Mouse (Mus musculus) heart, embryonic 14.5 days (tissue): Measurements from ENCODE around the gene Mgat4e. TPM values are rescaled to one million over a fixed set of nuclear protein-coding genes. Genes with fewer than 3 reads are reported as not detected.
"Not testable (repeated sequence)": the region's sequence is repeated elsewhere in the genome, so short reads cannot be mapped to it uniquely, and the experiment has no call there.

Source experiments
- ATAC-seq: fragments of 200-750 bp; cut with Nextera tagmentation; 2 replicates; pipeline ENCODE4 v1.8.0; 2017; ENCODE audit warnings: low read depth, moderate TSS enrichment; ENCODE audit not compliant: insufficient number of reproducible peaks, insufficient read depth, low FRiP score
- H3K27ac ChIP-seq, 2 experiments: fragments of 200-500 bp in 1 of 2; fragments of 300-500 bp in 1 of 2; sonication (generic) in 1 of 2; replicated peaks in 1 of 2; 2 replicates each; pipeline ENCODE4 v1.5.1; 2012 to 2014; ENCODE audit warnings: low read depth in 2 of 2, low read length in 2 of 2, control low read depth in 1 of 2, mild to moderate bottlenecking in 1 of 2, mixed read lengths in 1 of 2; ENCODE audit not compliant: control insufficient read depth in 1 of 2, insufficient read depth in 1 of 2
- H3K27me3 ChIP-seq: fragments of 300-500 bp; sonication (generic); 2 replicates; pipeline ENCODE4 v1.6.1; 2014; ENCODE audit warnings: mild to moderate bottlenecking, low read length, control low read depth; ENCODE audit not compliant: control insufficient read depth, insufficient read depth
- H3K36me3 ChIP-seq: fragments of 300-500 bp; sonication (generic); 2 replicates; pipeline ENCODE4 v1.6.1; 2014; ENCODE audit warnings: mild to moderate bottlenecking, control low read depth, low read length, mixed read lengths; ENCODE audit not compliant: control insufficient read depth, insufficient read depth
- H3K4me1 ChIP-seq, 2 experiments: fragments of 200-500 bp in 1 of 2; fragments of 300-500 bp in 1 of 2; sonication (generic) in 1 of 2; 2 replicates each; pipeline ENCODE4 v1.6.1; 2012 to 2014; ENCODE audit warnings: low read length in 2 of 2, control low read depth in 1 of 2, mixed read lengths in 1 of 2; ENCODE audit not compliant: control insufficient read depth in 2 of 2, insufficient read depth in 2 of 2
- H3K4me2 ChIP-seq: fragments of 300-500 bp; sonication (generic); 2 replicates; pipeline ENCODE4 v1.6.1; 2014; ENCODE audit warnings: mild to moderate bottlenecking, low read length
- H3K4me3 ChIP-seq, 2 experiments: fragments of 200-500 bp in 1 of 2; fragments of 300-500 bp in 1 of 2; sonication (generic) in 1 of 2; 2 replicates each; pipeline ENCODE4 v1.5.1; 2012 to 2014; ENCODE audit warnings: low read length in 2 of 2, mild to moderate bottlenecking in 2 of 2, control low read depth in 1 of 2, low read depth in 1 of 2, moderate library complexity in 1 of 2; ENCODE audit not compliant: control insufficient read depth in 1 of 2, insufficient read depth in 1 of 2
- H3K9ac ChIP-seq: fragments of 300-500 bp; sonication (generic); 2 replicates; pipeline ENCODE4 v1.6.1; 2014; ENCODE audit warnings: mild to moderate bottlenecking, low read length
- H3K9me3 ChIP-seq: fragments of 300-500 bp; sonication (generic); 2 replicates; pipeline ENCODE4 v1.6.1; 2016; ENCODE audit warnings: low read length, control low read depth; ENCODE audit not compliant: control insufficient read depth
- WGBS: fragments of 180-500 bp; shearing (Covaris S2); extraction: QIAGEN DNeasy Blood & Tissue Kit; methylation state at CpG from one replicate; pipeline ENCODE4 v1.1.7; 2014; 5-methylcytosine and 5-hydroxymethylcytosine counted together
- polyA plus RNA-seq: library from polyadenylated mRNA; unstranded; fragments of >200 nt; fragmentation: Nextera tagmentation; extraction: Ambion mirVana; gene quantifications from 2 replicates; pipeline ENCODE4 v1.2.1, GENCODE M21; 2014

Gene Mgat4e
- polyA plus RNA-seq, 1 experiment from 2014 or later: not detected

GRCm38 (mm10) chr1:134555240-134555870, 5.9 kb upstream of the Mgat4e start:
- Histone ChIP-seq H3K27ac (no peak overlapping the region), H3K4me2 (peak overlapping the region; percentile 98), H3K4me3 (peak overlapping the region in 1 of 2 experiments; percentile 74; a peak in 2 of 4 replicates), H3K9ac (no peak overlapping the region), H3K4me1 (peaks cover 8 to 10% of the 10 kb centered on the region in 2 experiments; a peak in 2 of 4 replicates), H3K9me3 (no peaks in the 10 kb centered on the region), H3K36me3 (no peaks in the 10 kb centered on the region), H3K27me3 (0 out of 2 replicates have a peak, but pooled peaks cover 3% of the 10 kb centered on the region)
- WGBS: 30% methylated on average over 13 of the region's 13 CpGs
- no peak for ATAC-seq

GRCm38 (mm10) chr1:134552396-134552795, 2.9 kb upstream of the Mgat4e start:
- no peaks in the 10 kb centered on the region for H3K36me3 ChIP-seq
- H3K4me3 ChIP-seq: no peak overlapping the region
- no peaks in the 10 kb centered on the region for H3K9me3 ChIP-seq
- WGBS: 46% methylated on average over 3 of the region's 3 CpGs
- 0 out of 2 replicates have a peak, but pooled peaks cover 3% of the 10 kb centered on the region for H3K27me3 ChIP-seq
- no peak overlapping the region for H3K4me2 ChIP-seq
- no peak for ATAC-seq
- peaks cover 8 to 10% of the 10 kb centered on the region in 2 experiments; a peak in 2 of 4 replicates for H3K4me1 ChIP-seq
- no peak overlapping the region for H3K9ac ChIP-seq
- H3K27ac ChIP-seq: no peak overlapping the region

GRCm38 (mm10) chr1:134551869-134552268, 2.4 kb upstream of the Mgat4e start:
- Histone ChIP-seq H3K9me3 (no peaks in the 10 kb centered on the region), H3K4me2 (no peak overlapping the region), H3K4me1 (peaks cover 4 to 10% of the 10 kb centered on the region in 2 experiments; a peak in 2 of 4 replicates), H3K27me3 (0 out of 2 replicates have a peak, but pooled peaks cover 3% of the 10 kb centered on the region), H3K27ac (no peak overlapping the region), H3K4me3 (no peak overlapping the region), H3K9ac (no peak overlapping the region), H3K36me3 (no peaks in the 10 kb centered on the region)
- 75% methylated on average over 3 of the region's 3 CpGs for WGBS
- no peak for ATAC-seq

- Histone ChIP-seq H3K27ac (no peak overlapping the region), H3K4me1 (no peaks in the 10 kb centered on the region), H3K9me3 (peaks cover 10% of the 10 kb centered on the region), H3K4me3 (no peak overlapping the region), H3K36me3 (no peaks in the 10 kb centered on the region), H3K4me2 (no peak overlapping the region), H3K27me3 (no peaks in the 10 kb centered on the region), H3K9ac (no peak overlapping the region)
- WGBS: 72% methylated on average over 4 of the region's 4 CpGs
- no peak for ATAC-seq
Measured at GRCm38 (mm10) chr1:134548231-134548630, 1.3 kb downstream of the Mgat4e start.

GRCm38 (mm10) chr1:134540610-134541009, 8.9 kb downstream of the Mgat4e start:
- no peak for ATAC-seq
- H3K27ac ChIP-seq: no peak overlapping the region
- H3K9ac ChIP-seq: no peak overlapping the region
- H3K4me1 ChIP-seq: no peaks in the 10 kb centered on the region
- H3K4me2 ChIP-seq: no peak overlapping the region
- no peaks in the 10 kb centered on the region for H3K27me3 ChIP-seq
- H3K4me3 ChIP-seq: no peak overlapping the region
- peaks cover 10% of the 10 kb centered on the region for H3K9me3 ChIP-seq
- H3K36me3 ChIP-seq: no peaks in the 10 kb centered on the region
- WGBS: 85% methylated on average over 10 of the region's 10 CpGs

- Histone ChIP-seq H3K4me3 (no peak overlapping the region), H3K27ac (no peak overlapping the region), H3K4me2 (no peak overlapping the region), H3K4me1 (no peaks in the 10 kb centered on the region), H3K9ac (no peak overlapping the region), H3K27me3 (no peaks in the 10 kb centered on the region), H3K36me3 (no peaks in the 10 kb centered on the region), H3K9me3 (no peaks in the 10 kb centered on the region)
- WGBS: 63% methylated on average over 3 of the region's 3 CpGs
- ATAC-seq: no peak
Measured at GRCm38 (mm10) chr1:134535513-134535912, 14.0 kb downstream of the Mgat4e start.

- H3K4me2 ChIP-seq: no peak overlapping the region
- no peak for ATAC-seq
- no peak overlapping the region for H3K4me3 ChIP-seq
- H3K4me1 ChIP-seq: no peaks in the 10 kb centered on the region
- no peaks in the 10 kb centered on the region for H3K27me3 ChIP-seq
- no peaks in the 10 kb centered on the region for H3K9me3 ChIP-seq
- no peaks in the 10 kb centered on the region for H3K36me3 ChIP-seq
- H3K27ac ChIP-seq: no peak overlapping the region
- 85% methylated on average over 1 of the region's 1 CpGs for WGBS
- no peak overlapping the region for H3K9ac ChIP-seq
Measured at GRCm38 (mm10) chr1:134535054-134535453, 14.4 kb downstream of the Mgat4e start.

- WGBS: 84% methylated on average over 9 of the region's 10 CpGs
- H3K4me1 ChIP-seq, H3K4me3 ChIP-seq, H3K4me2 ChIP-seq, H3K27me3 ChIP-seq, ATAC-seq, H3K9ac ChIP-seq, H3K27ac ChIP-seq, H3K9me3 ChIP-seq, H3K36me3 ChIP-seq: not testable (repeated sequence)
Measured at GRCm38 (mm10) chr1:134533710-134534109, 15.8 kb downstream of the Mgat4e start.
